Mouse (Mus musculus) kidney, postnatal 0 days (tissue): ENCODE measurements around the gene Kif13a. TPM values are rescaled to one million over a fixed set of nuclear protein-coding genes. Genes with fewer than 3 reads are reported as not detected.

Experiments
- ATAC-seq: fragments of 200-750 bp; cut with Nextera tagmentation; replicated peaks from 2 replicates; pipeline ENCODE4 v1.8.0; 2017; ENCODE audit warnings: low read depth, moderate number of reproducible peaks, moderate TSS enrichment, moderate library complexity; ENCODE audit not compliant: low FRiP score
- DNase-seq: peaks from one replicate; pipeline ENCODE4 v3.0.0-alpha.2; 2016; ENCODE audit warnings: low spot score
- H3K27ac ChIP-seq: fragments of 300-500 bp; sonication (generic); 2 replicates; pipeline ENCODE4 v1.5.1; 2014; ENCODE audit warnings: mild to moderate bottlenecking
- H3K27me3 ChIP-seq: fragments of 300-500 bp; sonication (generic); 2 replicates; pipeline ENCODE4 v1.6.1; 2014; ENCODE audit warnings: low read length, mixed read lengths; ENCODE audit not compliant: insufficient read depth
- H3K36me3 ChIP-seq: fragments of 300-500 bp; sonication (generic); 2 replicates; pipeline ENCODE4 v1.6.1; 2014; ENCODE audit warnings: low read length, mixed read lengths; ENCODE audit not compliant: insufficient read depth
- H3K4me1 ChIP-seq: fragments of 300-500 bp; sonication (generic); replicated peaks from 2 replicates; pipeline ENCODE4 v1.6.1; 2014; ENCODE audit warnings: antibody characterized with exemption, low read length, mixed read lengths; ENCODE audit not compliant: insufficient read depth
- H3K4me2 ChIP-seq: fragments of 300-500 bp; sonication (generic); 2 replicates; pipeline ENCODE4 v1.6.1; 2014; ENCODE audit warnings: mild to moderate bottlenecking, low read length, moderate library complexity, mixed read lengths
- H3K4me3 ChIP-seq: fragments of 300-500 bp; sonication (generic); replicated peaks from 2 replicates; pipeline ENCODE4 v1.5.1; 2014; ENCODE audit warnings: low read depth, low read length
- H3K9ac ChIP-seq: fragments of 300-500 bp; sonication (generic); 2 replicates; pipeline ENCODE4 v1.6.1; 2014; ENCODE audit warnings: low read depth, low read length
- H3K9me3 ChIP-seq: fragments of 300-500 bp; sonication (generic); replicated peaks from 2 replicates; pipeline ENCODE4 v1.6.1; 2016; ENCODE audit warnings: low read length, inconsistent platforms, mixed read lengths
- CTCF ChIP-seq: IDR thresholded peaks from 2 replicates; pipeline ENCODE4 v1.5.1; 2016; ENCODE audit warnings: antibody characterized with exemption, low read depth, mild to moderate bottlenecking, moderate library complexity
- WGBS: fragments of 180-500 bp; shearing (Covaris S2); extraction: QIAGEN DNeasy Blood & Tissue Kit; methylation state at CpG from one replicate; pipeline ENCODE4 v1.1.7; 2014; 5-methylcytosine and 5-hydroxymethylcytosine counted together
- polyA plus RNA-seq: library from polyadenylated mRNA; unstranded; fragments of >200 nt; fragmentation: Nextera tagmentation; extraction: Ambion mirVana; gene quantifications from 2 replicates; pipeline ENCODE4 v1.2.1, GENCODE M21; 2015

Kif13a gene
- polyA plus RNA-seq, 1 experiment from 2014 or later: 13.1 TPM

GRCm38 (mm10) chr13:46819729-46820223 lies 109.9 kb downstream of the Kif13a start:
- ATAC-seq: no peak
- 70% methylated on average over 13 of the region's 13 CpGs for WGBS
- peaks cover 12% of the 10 kb centered on the region; the same call in 1 of the 2 replicates for H3K36me3 ChIP-seq
- H3K4me2 ChIP-seq: no peak overlapping the region
- H3K9ac ChIP-seq: no peak overlapping the region
- no peak for DNase-seq
- TF ChIP-seq CTCF: no peak
- H3K9me3 ChIP-seq: no peaks in the 10 kb centered on the region
- no peak overlapping the region for H3K27ac ChIP-seq
- H3K27me3 ChIP-seq: no peaks in the 10 kb centered on the region
- H3K4me3 ChIP-seq: no peak overlapping the region
- no peaks in the 10 kb centered on the region for H3K4me1 ChIP-seq

- Histone ChIP-seq H3K9ac (no peak overlapping the region), H3K4me3 (no peak overlapping the region), H3K27ac (no peak overlapping the region), H3K4me2 (no peak overlapping the region), H3K36me3 (peaks cover 7% of the 10 kb centered on the region; the same call in 1 of the 2 replicates), H3K27me3 (no peaks in the 10 kb centered on the region), H3K4me1 (no peaks in the 10 kb centered on the region), H3K9me3 (no peaks in the 10 kb centered on the region)
- WGBS: 30% methylated on average over 8 of the region's 8 CpGs
- peak; percentile 43; the same call in 1 of the 2 replicates for TF ChIP-seq CTCF
- ATAC-seq (no peak), DNase-seq (peak; percentile 36)
Observed at GRCm38 (mm10) chr13:46819202-46819728, 110.4 kb downstream of the Kif13a start.

- WGBS: 62% methylated on average over 9 of the region's 9 CpGs
- no peak overlapping the region for H3K4me3 ChIP-seq
- no peak overlapping the region for H3K4me2 ChIP-seq
- 0 out of 2 replicates have a peak, but pooled peaks cover 6% of the 10 kb centered on the region for H3K36me3 ChIP-seq
- no peak for TF ChIP-seq CTCF
- no peak for ATAC-seq
- H3K27me3 ChIP-seq: no peaks in the 10 kb centered on the region
- no peaks in the 10 kb centered on the region for H3K4me1 ChIP-seq
- no peak overlapping the region for H3K27ac ChIP-seq
- no peak overlapping the region for H3K9ac ChIP-seq
- DNase-seq: no peak
- no peaks in the 10 kb centered on the region for H3K9me3 ChIP-seq
Observed at GRCm38 (mm10) chr13:46818374-46818773, 111.3 kb downstream of the Kif13a start.

- Histone ChIP-seq H3K4me1 (no peaks in the 10 kb centered on the region), H3K4me2 (no peak overlapping the region), H3K9ac (no peak overlapping the region), H3K36me3 (peaks cover 9% of the 10 kb centered on the region; the same call in 1 of the 2 replicates), H3K27ac (no peak overlapping the region), H3K9me3 (no peaks in the 10 kb centered on the region), H3K4me3 (no peak overlapping the region), H3K27me3 (no peaks in the 10 kb centered on the region)
- 73% methylated on average over 15 of the region's 15 CpGs for WGBS
- ATAC-seq (no peak), DNase-seq (no peak)
- TF ChIP-seq CTCF: no peak
Observed at GRCm38 (mm10) chr13:46812648-46813184, 117.0 kb downstream of the Kif13a start.

GRCm38 (mm10) chr13:46811696-46812095 lies 118.0 kb downstream of the Kif13a start:
- Histone ChIP-seq H3K4me1 (no peaks in the 10 kb centered on the region), H3K27me3 (no peaks in the 10 kb centered on the region), H3K4me2 (no peak overlapping the region), H3K4me3 (no peak overlapping the region), H3K9ac (no peak overlapping the region), H3K27ac (no peak overlapping the region), H3K36me3 (peaks cover 9% of the 10 kb centered on the region; the same call in 1 of the 2 replicates), H3K9me3 (no peaks in the 10 kb centered on the region)
- WGBS: 78% methylated on average over 9 of the region's 9 CpGs
- no peak for ATAC-seq
- DNase-seq: no peak
- TF ChIP-seq CTCF: no peak

GRCm38 (mm10) chr13:46810613-46811012 lies 119.1 kb downstream of the Kif13a start:
- Histone ChIP-seq H3K36me3 (peaks cover 5% of the 10 kb centered on the region; the same call in 1 of the 2 replicates), H3K9ac (no peak overlapping the region), H3K27ac (no peak overlapping the region), H3K4me1 (no peaks in the 10 kb centered on the region), H3K9me3 (no peaks in the 10 kb centered on the region), H3K4me2 (no peak overlapping the region), H3K4me3 (no peak overlapping the region), H3K27me3 (no peaks in the 10 kb centered on the region)
- DNase-seq (no peak), ATAC-seq (no peak)
- WGBS: 95% methylated on average over 17 of the region's 17 CpGs
- no peak for TF ChIP-seq CTCF
